Mouse (Mus musculus) thymus, adult 2 months (tissue): ENCODE data around the gene Npc2.

Source experiments
- CTCF ChIP-seq: fragments of 200-500 bp; IDR thresholded peaks from 2 replicates; pipeline ENCODE4 v1.5.1; 2012; ENCODE audit warnings: mild to moderate bottlenecking, control low read depth, low read length, moderate library complexity, borderline replicate concordance; ENCODE audit not compliant: control insufficient read depth, poor library complexity, insufficient read depth; ENCODE audit errors: extremely low read depth
- POLR2A ChIP-seq: fragments of 200-500 bp; IDR thresholded peaks from 2 replicates; pipeline ENCODE4 v1.6.1; 2012; ENCODE audit warnings: mild to moderate bottlenecking, low read length, control low read depth, moderate library complexity; ENCODE audit not compliant: control insufficient read depth, poor library complexity, insufficient read depth; ENCODE audit errors: extremely low read depth

DNA sequence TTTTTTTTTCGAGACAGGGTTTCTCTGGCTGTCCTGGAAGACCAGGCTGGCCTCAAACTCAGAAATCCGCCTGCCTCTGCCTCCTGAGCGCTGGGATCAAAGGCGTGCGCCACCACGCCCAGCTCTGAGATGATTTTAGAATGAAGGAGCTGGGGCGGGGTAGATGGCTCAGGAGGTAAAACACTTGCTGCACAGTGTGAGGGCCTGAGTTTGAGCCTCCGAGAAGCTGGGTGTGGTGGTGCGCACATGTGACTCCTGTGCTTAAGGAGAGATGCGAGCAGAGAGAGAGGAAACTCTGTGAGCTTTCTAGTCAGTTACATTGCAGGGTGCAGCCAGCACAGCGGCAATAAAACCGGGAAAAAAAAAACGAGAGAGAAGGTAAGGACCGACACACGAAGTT lies 7.4 kb downstream of the Npc2 start:
- TF ChIP-seq CTCF, result no peak
- no peak for TF ChIP-seq POLR2A
